Mouse (Mus musculus) small intestine, adult 2 months (tissue): ENCODE measurements at regions not wholly inside any gene's neighbourhood (a gene's known extent, or its start where the extent isn't known, plus 50 kb on each side); places are given as distances from the start of the nearest gene placed in this dataset.

Experiments
- CTCF ChIP-seq: fragments of 200-500 bp; IDR thresholded peaks from 2 replicates; pipeline ENCODE4 v1.5.1; 2012; ENCODE audit warnings: low read depth, mild to moderate bottlenecking, control low read depth, inconsistent platforms, low read length, moderate library complexity, mixed read lengths; ENCODE audit not compliant: insufficient replicate concordance, insufficient read length; ENCODE audit errors: extremely low read depth
- POLR2A ChIP-seq: fragments of 200-500 bp; IDR thresholded peaks from 2 replicates; pipeline ENCODE4 v1.6.1; 2012; ENCODE audit warnings: low read depth, mild to moderate bottlenecking, control low read depth, inconsistent platforms, low read length, moderate library complexity

DNA sequence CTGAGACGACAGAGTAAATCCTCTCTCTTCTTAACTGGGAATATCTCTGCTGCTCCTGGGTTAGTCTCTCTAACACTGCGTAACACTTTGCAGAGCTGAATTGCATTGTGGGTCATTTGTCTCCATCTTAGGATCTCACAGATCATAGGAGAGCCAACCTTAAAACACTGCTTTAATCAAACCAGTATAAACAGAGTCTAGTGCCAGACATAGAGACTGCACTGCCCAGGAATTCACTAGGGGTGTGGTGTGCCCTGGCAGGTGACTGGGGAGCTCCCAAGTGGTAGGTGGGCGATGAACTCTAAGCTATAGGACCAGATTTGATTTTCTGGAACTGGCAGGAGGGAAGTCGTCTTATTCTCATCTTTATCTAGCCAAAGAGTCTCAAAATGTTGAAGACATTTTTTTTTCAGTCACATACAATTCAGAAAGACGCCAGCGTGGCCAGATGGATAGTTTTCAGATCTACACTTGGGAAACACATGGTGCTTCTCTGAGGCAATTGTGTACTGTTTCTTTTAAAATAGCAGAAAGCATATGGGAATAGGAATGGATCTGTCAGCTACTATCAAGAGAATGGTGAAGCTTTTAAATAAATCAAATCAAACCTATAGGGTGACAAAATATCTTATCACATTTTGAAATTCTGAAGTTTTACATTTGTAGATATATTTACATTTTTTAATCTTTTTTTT, 175.7 kb downstream of the Spry2 start:
- TF ChIP-seq CTCF: no peak
- no peak for TF ChIP-seq POLR2A
